Mouse (Mus musculus): ENCODE results near the gene Kbtbd7.
"Not testable (repeated sequence)": the region's sequence is repeated elsewhere in the genome, so short reads cannot be mapped to it uniquely, and the experiment has no call there.

The Kbtbd7 gene

DNA sequence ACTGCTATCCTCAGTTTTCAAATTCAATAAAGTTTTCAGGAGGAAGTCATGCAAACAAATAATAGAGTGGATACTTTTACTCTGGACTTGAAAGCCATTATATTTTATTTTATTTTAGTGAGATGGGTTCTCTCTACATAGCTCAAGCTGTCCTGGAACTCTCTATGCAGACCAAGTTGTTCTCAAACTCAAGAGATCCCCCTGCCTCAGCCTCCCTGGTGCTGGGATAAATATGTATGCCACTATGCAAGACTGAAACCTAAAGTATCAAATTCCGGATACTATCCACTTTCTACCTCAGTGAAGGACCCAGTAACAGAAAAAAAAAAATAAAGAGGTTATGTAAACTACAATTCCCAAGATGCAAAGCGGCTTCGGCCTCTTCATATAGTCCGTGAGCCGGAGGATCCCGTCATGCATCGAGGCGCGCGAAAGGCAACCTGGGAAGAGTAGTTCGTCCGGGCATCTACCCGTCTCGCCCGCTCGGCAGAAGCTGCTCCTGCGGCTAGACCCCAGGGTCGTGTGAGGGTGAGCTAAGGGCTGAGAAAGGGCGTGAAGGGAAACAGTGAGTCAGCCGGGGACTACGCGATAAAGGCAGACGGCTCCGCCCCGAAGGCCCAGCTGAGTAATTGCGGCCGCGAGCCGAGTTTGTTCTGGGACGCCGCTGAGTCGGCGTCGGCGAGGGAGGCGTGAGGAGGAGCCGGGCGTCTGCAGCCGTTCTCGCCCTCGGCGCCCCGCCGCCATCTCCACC is at the start of gene Kbtbd7:
Kbtbd7 (plus strand) TSS at position 533 of the 751 bp plus-strand sequence.
- DNase-seq (ENCODE audit: low spot score), result peak; percentile 90

DNA sequence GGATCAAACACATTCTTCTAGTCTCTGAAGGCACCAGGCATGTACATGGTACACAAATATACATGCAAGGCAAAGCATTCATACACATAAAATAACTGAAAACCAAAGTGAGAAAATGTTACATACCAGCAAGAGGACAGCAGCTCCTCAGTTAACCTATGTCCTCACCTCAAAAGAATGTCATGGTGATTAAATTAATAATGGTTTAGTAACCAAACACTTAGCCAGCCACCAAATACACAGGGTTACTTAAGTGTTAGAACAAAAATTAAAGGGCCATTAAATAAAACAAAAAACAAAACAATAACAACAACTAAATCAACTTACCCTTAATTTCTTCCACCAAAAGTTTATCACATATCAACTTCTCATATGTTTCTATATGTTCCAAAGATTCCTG is 49.3 kb upstream of the Kbtbd7 start:
- no peak for DNase-seq (ENCODE audit: low spot score)

DNA sequence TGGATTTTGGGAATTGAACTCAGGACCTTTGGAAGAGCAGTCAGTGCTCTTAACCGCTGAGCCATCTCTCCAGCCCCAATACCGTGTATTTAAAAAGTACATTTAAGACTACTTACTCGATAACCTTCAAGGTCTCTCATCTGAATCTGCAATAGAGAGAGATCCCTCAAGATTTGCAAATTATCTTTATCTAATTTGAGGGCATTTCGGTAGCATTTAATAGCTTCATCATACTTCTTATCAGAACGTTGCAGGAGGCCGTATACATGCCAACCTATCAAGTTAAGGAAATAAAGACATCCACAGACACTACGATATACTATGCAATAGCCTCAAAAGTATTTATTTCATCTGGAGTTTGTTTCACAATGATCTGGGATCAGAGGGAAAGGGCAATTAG is 43.2 kb upstream of the Kbtbd7 start:
- no peak for DNase-seq (ENCODE audit: low spot score)

DNA sequence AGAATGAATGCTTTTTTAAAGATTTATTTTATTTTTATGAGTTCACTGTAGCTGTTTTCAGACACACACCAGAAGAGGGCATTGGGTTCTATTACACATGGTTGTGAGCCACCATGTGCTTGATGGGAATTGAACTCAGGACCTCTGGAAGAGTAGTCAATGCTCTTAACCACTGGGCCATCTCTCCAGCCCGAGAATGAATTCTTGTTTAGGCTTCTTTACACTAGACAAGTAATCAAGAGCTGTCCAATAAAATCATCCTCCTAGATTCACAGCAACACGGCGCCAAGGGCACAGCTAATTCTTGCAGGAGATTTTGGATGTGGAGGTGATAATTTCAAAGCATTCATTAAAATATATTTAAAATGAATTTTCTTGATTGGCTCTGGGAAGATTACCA is 38.0 kb upstream of the Kbtbd7 start:
- DNase-seq (ENCODE audit: low spot score), result no peak

DNA sequence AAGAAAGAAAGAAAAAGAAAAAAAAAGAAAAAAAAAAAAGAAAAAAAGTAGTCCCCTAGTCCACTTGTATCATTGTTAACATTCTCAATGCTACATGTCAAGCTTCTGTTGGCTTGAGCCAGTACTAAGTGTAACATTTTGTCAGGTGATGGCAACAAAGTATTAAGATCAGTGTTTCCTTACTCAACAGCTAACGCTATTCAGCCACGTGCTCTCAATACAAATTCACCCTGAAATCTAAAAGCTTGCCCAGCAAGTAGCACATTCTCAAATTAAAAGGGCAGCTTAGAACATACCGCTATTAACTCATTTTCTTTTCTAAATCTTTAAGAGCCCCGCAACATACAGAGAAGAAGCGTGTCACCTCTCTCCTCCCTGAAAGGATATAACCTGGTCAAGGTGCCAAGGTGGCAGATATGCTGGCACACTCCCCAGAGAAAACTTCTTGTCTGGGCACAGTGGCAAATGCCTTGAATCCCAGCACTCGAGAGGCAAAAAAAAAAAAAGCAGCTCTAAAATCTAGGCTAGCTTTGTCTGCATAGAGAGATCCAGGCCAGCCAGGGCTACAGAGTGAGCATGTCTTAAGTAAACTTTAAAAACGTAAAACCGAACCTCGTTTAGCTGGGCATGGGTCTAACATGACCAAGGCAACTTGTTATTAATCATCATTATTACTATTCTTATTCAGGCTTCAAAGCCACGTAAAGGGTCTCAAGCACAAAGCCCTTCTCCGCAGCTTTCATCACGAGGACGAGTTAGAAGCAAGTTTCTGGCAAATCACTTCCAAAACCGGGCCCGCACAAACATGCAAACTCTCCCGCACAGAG is 36.7 kb upstream of the Kbtbd7 start:
- peak; percentile 4 for DNase-seq (ENCODE audit: low spot score)

DNA sequence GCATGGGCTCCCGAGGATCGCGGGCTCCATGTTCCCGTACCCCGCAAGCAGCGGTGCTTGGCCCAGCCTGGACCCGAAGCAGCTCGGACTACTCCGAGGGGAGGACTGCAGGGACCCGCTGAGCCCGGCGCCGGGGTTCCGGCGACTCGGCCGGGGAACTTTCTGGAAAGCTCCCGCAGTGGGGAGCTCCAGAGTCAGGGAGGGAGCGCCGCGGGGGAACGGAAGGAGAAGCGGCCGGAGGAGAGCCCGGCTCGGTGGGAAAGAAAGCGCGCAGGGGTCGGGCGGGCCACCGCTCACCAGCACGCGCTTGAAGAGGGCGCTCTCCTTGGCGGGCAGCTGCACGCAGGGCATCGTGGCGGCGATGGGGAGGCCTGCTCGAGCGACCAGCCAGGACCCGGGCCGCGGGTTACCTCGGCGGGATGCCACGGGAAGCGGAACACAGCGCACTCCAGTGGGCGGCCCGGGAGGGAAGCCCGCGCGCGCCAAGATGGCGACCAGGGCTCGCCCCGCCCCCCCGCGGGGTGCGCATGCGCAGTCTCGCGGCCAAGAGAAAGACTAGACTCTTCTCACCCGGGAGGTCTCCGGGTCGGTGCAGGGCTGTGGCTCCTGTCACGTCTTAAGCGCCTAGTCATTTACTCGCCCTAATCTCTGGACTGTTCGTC is 35.9 kb upstream of the Kbtbd7 start, which contains the start of gene Naa16:
Naa16 (minus strand) TSS at position 514 of the 662 bp plus-strand sequence.
- DNase-seq (ENCODE audit: low spot score), result peak; percentile 98

DNA sequence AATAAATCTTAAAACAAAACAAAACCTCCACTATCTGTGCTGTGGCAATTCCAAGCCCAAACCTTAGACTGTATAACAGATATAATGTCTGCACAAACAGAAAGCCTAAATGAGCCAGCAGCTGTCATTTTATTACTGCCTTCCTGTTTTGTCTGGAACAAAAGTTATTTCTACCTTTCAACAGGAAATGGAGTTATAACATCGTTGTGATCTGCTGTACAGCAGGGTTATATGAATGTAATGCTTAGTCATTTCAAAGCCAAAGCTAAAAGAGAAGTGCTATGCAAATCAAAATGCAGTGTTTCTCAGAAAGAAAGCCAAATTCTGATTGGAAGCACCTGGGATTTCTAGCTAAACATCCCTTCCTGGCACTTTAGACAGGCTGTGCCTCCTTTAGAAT is 33.0 kb upstream of the Kbtbd7 start:
- no peak for DNase-seq (ENCODE audit: low spot score)

DNA sequence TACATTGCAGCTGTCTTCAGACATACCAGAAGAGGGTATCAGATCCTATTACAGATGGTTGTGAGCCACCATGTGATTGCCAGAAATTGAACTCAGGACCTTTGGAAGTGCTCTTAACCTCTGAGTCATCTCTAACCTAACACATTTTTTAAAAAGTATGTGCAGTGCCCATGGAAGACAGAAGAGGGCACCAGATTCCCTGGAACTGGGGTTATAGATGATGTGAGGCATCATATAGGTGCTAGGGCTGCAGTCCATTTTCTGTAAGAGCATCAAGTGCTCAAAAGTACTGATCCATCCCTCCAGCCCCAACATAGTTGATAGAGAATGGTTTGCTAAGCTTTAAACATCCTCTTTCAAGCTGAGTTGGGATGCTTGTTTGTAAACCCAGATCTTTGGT is 31.7 kb upstream of the Kbtbd7 start:
- peak; percentile 62 for DNase-seq (ENCODE audit: low spot score)

DNA sequence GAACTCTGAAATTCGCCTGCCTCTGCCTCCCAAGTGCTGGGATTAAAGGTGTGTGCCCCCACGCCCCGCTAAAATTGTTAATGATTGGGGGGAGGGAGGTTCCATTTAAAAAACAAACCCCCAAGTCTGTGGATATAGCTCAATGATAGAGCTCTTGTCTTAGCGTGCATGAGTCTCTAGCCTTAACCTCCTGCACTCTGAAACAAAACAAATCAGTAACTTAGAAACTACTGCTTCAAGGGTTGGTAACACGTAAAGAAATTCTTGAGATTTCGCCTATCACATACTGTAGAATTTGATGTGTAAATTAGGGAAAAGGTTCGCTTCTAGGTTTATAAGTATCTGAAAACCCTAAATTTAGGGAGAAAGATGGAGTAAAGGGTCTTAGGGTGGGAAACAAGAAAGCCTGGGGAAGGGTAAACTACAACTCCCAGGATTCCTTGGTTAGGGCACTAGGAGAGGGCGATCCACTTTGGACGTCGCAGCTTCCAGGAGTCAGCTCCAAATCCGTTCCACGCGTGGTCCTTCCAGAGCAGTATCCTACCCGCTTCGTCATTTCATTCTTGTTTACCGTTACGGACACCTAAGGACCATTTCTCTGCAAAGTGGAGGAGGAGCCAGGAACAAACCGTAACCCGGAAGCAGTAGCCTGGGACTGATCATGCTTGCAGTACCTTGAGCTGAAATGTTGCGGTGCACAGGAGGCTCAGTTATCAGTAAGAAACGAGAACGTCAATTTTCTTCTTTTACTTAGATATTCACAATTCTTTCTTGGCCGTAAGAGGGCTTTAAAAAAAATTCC is 28.8 kb upstream of the Kbtbd7 start, which contains the start of gene Mtrf1:
Mtrf1 (plus strand) TSS at position 452 of the 802 bp plus-strand sequence.
- DNase-seq (ENCODE audit: low spot score), result peak; percentile 57

DNA sequence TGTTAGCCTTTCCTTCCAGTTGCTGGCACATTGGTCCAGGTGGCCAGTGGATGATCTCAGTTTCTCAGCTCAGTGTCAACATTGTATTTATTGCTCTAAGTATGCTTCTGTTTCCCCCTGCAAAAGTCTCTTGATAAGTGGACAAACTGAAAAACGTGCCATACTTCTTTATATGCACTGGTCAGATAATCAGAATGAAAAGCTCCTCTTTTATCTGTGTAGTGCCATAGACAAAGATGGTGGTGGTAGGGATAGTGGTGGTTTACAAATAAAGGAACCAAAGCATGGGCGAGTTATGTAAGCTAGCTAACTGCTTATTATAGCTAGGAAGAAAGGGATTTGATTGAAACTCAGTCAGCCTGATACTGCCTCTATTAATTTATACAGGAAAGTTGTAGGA is 18.7 kb upstream of the Kbtbd7 start:
- DNase-seq (ENCODE audit: low spot score), result no peak

DNA sequence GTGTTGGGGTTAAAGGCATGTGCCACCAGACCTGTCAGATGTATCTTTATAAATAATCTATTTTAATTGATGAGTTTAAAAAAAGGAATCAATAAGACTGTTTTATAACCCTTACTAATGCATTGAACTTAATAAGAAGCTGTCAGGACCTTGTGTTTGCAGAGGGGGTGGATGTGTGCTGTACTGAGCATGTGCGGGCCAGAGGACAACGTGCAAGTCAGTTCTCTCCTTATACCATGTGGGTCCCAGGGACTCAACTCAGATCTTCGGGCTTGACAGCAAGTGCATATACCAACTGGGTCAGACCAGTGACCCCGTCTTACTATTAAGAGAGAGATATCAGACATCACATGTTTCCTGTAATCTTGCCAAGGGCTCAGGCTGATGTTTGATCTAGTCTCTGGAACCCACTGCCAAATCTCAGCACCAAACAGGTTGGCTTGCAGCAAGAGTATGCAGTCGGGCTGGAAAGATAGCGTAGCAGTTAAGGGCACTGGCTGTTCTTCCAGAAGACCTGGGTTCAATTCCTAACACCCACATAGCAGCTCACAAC is 17.0 kb upstream of the Kbtbd7 start:
- DNase-seq (ENCODE audit: low spot score), result no peak

DNA sequence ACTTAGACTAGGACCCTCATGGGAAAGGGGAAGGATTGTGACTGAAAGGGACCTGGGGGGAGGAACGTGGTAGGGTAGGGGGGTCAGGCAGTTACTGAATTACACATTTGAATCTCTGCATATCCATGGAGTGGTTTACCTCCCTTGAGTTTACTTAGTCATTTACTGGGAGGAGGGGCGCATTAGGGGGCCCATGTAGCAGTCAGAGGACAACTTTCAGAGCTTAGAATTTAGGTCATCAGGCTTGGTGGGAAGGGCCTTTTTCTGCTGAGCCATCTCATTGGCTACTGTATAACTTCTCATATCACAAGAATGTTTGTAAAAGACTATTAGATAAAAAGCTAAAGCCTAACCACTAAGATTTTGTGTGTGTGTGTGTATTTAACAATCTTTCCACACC is 15.6 kb upstream of the Kbtbd7 start:
- no peak for DNase-seq (ENCODE audit: low spot score)

DNA sequence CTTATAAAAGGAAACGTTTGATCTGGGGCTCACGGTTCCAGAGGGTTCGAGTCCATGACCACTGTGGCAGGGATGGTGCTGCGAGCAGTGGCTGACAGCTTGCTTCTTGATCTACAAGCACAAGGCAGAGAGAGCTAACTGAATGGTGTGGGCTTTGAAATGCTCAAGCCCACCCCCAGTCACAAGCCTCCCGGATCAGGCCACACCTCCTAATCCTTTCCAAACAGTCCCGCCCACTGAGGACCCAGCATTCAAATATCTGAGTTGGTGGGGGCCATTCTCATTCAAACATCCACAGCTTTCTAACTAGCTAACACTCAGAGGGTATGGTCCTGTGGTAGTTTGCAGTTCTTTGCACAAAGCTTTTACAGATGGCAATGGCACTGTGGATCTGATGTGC is 13.2 kb upstream of the Kbtbd7 start:
- DNase-seq (ENCODE audit: low spot score), result no peak

DNA sequence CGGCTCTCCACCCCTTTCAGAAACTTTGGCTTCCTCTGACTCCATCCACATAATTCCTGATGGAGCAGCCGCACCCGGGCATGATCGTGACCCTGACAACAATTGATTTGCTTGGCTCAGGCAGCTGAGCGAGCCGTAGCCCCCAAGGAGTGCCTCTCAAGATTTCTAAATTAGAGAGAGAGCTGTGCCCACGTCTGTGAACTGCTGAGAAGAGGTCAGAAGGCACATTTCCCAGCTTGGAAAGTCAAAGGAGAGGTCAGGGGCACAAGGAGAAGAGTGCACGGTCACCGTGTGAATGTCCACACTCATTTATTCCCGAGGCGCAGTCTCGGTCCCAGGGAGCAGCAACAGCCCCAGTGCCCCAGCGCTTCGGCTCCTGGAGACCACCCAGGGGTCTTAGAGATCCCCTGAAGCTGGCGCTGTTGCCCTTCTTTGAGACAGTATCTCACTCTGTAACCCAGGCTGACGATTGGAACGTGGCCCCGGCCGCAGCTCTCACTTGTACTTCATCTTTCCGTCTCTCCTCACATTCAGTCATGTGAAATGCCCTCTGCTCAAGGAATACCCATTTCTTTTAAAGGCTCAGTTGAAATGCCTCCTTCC is 6.1 kb upstream of the Kbtbd7 start:
- no peak for DNase-seq (ENCODE audit: low spot score)

DNA sequence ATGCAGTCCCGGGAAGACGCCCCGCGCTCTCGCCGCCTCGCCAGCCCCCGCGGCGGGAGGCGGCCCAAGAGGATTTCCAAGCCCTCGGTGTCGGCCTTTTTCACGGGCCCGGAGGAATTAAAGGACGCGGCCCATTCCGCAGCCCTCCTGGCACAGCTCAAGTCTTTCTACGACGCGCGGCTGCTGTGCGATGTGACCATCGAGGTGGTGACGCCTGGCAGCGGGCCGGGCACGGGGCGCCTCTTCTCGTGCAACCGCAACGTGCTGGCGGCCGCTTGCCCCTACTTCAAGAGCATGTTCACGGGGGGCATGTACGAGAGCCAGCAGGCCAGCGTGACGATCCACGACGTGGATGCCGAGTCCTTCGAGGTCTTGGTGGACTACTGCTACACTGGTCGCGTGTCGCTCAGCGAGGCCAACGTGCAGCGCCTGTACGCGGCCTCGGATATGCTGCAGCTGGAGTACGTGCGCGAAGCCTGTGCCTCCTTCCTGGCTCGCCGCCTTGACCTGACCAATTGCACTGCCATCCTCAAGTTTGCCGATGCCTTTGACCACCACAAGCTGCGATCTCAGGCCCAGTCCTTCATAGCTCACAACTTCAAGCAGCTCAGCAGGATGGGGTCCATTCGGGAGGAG is 537 bp downstream of the Kbtbd7 start:
- not testable (repeated sequence) for DNase-seq (ENCODE audit: low spot score)

DNA sequence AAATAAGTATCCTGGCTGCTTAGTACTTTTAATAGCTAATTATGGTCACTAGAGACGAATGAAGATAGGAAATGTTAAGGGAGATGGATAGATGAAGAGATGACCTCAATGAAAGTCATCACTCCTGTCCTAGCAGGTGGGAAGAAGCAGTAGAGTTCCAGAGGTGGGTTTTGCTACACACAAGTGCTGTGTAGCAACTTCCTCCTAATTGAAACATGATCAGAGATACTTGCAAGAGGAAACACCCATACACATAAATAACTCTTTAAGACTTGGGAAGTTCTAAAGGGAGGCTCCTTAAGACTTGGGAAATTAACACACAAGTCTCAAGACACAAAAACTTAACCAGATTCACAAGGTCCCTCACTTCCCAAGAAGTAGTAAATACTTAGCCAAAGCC is 7.8 kb downstream of the Kbtbd7 start:
- DNase-seq (ENCODE audit: low spot score), result no peak

DNA sequence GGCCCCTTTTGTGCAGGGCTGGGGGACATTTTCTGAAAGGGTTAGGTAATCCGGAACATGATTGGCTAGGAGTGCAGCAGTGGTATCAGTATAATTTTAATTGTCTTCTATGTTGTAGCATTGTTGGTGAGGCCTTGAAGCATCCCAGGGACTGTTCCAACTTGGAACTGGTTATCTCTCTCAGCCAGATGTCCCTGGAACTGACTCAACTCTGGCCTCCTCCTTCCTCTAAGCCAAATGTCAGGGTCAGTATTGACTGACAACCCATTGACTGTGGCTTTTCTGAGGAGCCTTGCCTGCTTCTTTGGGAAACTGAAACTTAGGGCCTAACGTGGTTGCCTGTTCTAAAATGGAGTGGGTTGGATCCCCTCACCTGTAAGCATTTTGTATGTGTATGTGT is 14.3 kb downstream of the Kbtbd7 start:
- no peak for DNase-seq (ENCODE audit: low spot score)

DNA sequence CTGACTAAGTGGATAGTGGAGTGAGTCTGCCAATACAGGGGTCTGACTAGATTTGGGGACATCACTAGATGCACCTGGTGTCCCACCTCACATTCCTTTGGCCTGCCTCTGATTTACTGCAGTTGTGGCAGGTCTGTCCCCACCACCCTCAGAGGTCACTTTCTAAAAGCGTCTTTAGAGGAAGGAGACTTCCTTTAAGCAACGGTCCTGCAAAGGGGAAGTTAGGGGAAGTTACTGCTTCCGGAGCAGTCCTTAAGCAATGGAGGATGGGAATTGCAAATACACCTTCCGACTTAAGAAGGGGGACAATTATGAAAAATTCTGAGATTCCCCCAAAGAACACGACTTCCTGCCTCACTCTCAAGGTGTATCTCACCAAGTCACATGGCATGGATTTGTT is 15.1 kb downstream of the Kbtbd7 start:
- DNase-seq (ENCODE audit: low spot score), result no peak

DNA sequence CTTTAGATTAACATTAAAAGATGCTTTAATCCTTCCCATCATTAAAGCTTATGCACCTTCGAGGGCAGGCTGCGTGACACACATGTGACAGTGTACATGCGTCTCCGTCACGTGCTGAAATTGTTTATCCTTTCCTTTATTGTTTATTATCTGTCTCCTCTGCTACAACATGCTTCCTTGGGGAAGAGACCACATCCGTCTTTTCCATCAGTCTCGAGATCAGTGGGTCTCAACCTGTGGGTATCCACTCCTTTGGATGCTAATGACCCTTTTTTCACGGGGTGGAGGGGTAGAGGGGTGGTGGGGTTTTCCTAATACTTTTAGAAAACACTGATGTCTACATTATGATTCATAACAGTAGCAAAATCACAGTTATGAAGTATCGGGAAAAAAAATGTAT is 18.3 kb downstream of the Kbtbd7 start:
- DNase-seq (ENCODE audit: low spot score), result no peak

DNA sequence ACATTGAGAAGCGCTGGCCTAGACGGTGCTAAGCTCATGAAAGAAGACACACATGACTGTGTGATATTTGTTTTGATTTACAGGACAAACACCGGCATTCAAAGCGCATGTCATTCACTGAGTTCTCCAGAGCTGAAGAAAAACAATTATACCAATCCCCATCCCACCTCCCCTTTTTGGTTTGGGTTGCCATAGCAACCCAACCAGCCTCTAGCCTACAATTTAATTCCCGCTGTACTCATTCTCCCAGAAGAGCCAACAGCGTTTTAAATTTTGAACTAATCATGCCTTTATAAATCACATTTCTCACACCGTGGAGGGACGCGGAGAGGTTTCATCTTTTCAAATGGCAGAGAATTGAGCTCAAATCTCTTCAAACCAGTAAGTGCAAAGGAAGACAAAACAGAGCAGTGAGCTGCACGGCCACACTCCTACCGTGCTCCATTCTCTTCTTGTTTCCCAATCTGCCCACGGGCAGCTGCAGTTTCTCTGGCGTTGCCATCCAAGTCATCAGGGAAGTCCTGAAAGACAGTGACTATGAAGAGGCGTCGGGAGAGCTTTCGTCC is 18.8 kb downstream of the Kbtbd7 start:
- DNase-seq (ENCODE audit: low spot score), result no peak
